In genomic region chr5:110779276-110779997, GRCm38 (mm10) we compare ENCODE assay signal across 8 mouse cellular contexts. TPM values are rescaled to one million over a fixed set of nuclear protein-coding genes. Genes with fewer than 3 reads are reported as not detected.
DNase-seq lines count a peak whose midpoint lies in the region; ATAC-seq and TF ChIP-seq lines count a peak whose summit lies in the region.

No protein-coding gene starts in this region.

- H3K27ac ChIP-seq in layer of hippocampus, adult 2 months, result peak overlapping the region; percentile 76; the same call in 1 of the 2 replicates
- no peak overlapping the region for H3K27ac ChIP-seq in embryonic facial prominence, embryonic 14.5 days (replicated peaks; ENCODE audit: low read depth, low read length)
- H3K27ac ChIP-seq in hindbrain, postnatal 0 days, result no peak overlapping the region
- no peak overlapping the region for H3K27ac ChIP-seq in midbrain, embryonic 16.5 days (ENCODE audit: low read length)

- no peaks in the 10 kb centered on the region for H3K27me3 ChIP-seq in embryonic facial prominence, embryonic 14.5 days (replicated peaks; ENCODE audit: control insufficient read depth, insufficient read depth, low read length)
- no peaks in the 10 kb centered on the region for H3K27me3 ChIP-seq in hindbrain, postnatal 0 days (ENCODE audit: insufficient read depth, low read length)
- no peaks in the 10 kb centered on the region for H3K27me3 ChIP-seq in midbrain, embryonic 16.5 days (ENCODE audit: control insufficient read depth, insufficient read depth, low read depth, low read length)

- H3K36me3 ChIP-seq in embryonic facial prominence, embryonic 14.5 days (ENCODE audit: control insufficient read depth, insufficient read depth, low read length), result peaks cover 31% of the 10 kb centered on the region; the same call in 1 of the 2 replicates
- 0 out of 2 replicates have a peak, but pooled peaks cover 10% of the 10 kb centered on the region for H3K36me3 ChIP-seq in hindbrain, postnatal 0 days (ENCODE audit: insufficient read depth, low read length)
- peaks cover 9% of the 10 kb centered on the region for H3K36me3 ChIP-seq in midbrain, embryonic 16.5 days (ENCODE audit: control insufficient read depth, insufficient read depth, low read length)

- no peak for ATAC-seq in embryonic facial prominence, embryonic 14.5 days (ENCODE audit: low read depth)
- ATAC-seq in hindbrain, postnatal 0 days, result no peak
- no peak for ATAC-seq in midbrain, embryonic 16.5 days
- ATAC-seq in megakaryocyte-erythroid progenitor cell, adult 5-6 weeks (replicated peaks; ENCODE audit: low FRiP score, low TSS enrichment, poor library complexity, severe bottlenecking), result no peak

- DNase-seq in layer of hippocampus, adult 2 months (ENCODE audit: low spot score in 2 of 2), result no peak
- no peak for DNase-seq in layer of hippocampus, adult 9-10 months (ENCODE audit: low spot score)
- no peak for DNase-seq in embryonic facial prominence, embryonic 14.5 days (ENCODE audit: low spot score)
- no peak for DNase-seq in hindbrain, postnatal 0 days (ENCODE audit: low spot score)
- DNase-seq in ovary, adult 18-20 months (ENCODE audit: low spot score), result no peak
- DNase-seq in layer of hippocampus, postnatal 14 days (ENCODE audit: low spot score in 2 of 2), result no peak

- 19% methylated on average over 15 of the region's 15 CpGs for WGBS in embryonic facial prominence, embryonic 14.5 days
- WGBS in hindbrain, postnatal 0 days, result 19% methylated on average over 15 of the region's 15 CpGs
- WGBS in midbrain, embryonic 16.5 days, result 28% methylated on average over 15 of the region's 15 CpGs

- H3K4me2 ChIP-seq in embryonic facial prominence, embryonic 14.5 days (ENCODE audit: low read depth, low read length), result peak overlapping the region; percentile 78
- H3K4me2 ChIP-seq in hindbrain, postnatal 0 days (ENCODE audit: low read depth, low read length), result peak overlapping the region; percentile 84
- H3K4me2 ChIP-seq in midbrain, embryonic 16.5 days (ENCODE audit: low read length), result peak overlapping the region; percentile 94

- H3K9me3 ChIP-seq in embryonic facial prominence, embryonic 14.5 days (ENCODE audit: control insufficient read depth, low read length), result no peaks in the 10 kb centered on the region
- no peaks in the 10 kb centered on the region for H3K9me3 ChIP-seq in hindbrain, postnatal 0 days (ENCODE audit: low read length)
- no peaks in the 10 kb centered on the region for H3K9me3 ChIP-seq in midbrain, embryonic 16.5 days (replicated peaks; ENCODE audit: control insufficient read depth, low read length, poor library complexity, severe bottlenecking)

- H3K9ac ChIP-seq in embryonic facial prominence, embryonic 14.5 days (ENCODE audit: low read depth, low read length), result peak overlapping the region; percentile 70
- peak overlapping the region; percentile 76 for H3K9ac ChIP-seq in hindbrain, postnatal 0 days (replicated peaks; ENCODE audit: low read length)
- H3K9ac ChIP-seq in midbrain, embryonic 16.5 days (ENCODE audit: low read depth, low read length), result peak overlapping the region; percentile 74

- no peak for TF ChIP-seq CTCF in layer of hippocampus, adult 2 months (conservative IDR thresholded peaks at IDR 0.05)
- TF ChIP-seq CTCF in hindbrain, postnatal 0 days (IDR thresholded peaks at IDR 0.05; ENCODE audit: low read depth), result no peak

- peak overlapping the region; percentile 90 for H3K4me3 ChIP-seq in layer of hippocampus, adult 2 months
- H3K4me3 ChIP-seq in embryonic facial prominence, embryonic 14.5 days (ENCODE audit: low read depth, low read length), result peak overlapping the region; percentile 54
- peak overlapping the region; percentile 74 for H3K4me3 ChIP-seq in hindbrain, postnatal 0 days (ENCODE audit: low read length)
- peak overlapping the region; percentile 78 for H3K4me3 ChIP-seq in midbrain, embryonic 16.5 days (ENCODE audit: low read depth, low read length)

- peaks cover 5% of the 10 kb centered on the region; the same call in 1 of the 2 replicates for H3K4me1 ChIP-seq in embryonic facial prominence, embryonic 14.5 days (ENCODE audit: control insufficient read depth, insufficient read depth, low read length)
- H3K4me1 ChIP-seq in hindbrain, postnatal 0 days (ENCODE audit: insufficient read depth, low read length), result no peaks in the 10 kb centered on the region
- peaks cover 14% of the 10 kb centered on the region for H3K4me1 ChIP-seq in midbrain, embryonic 16.5 days (ENCODE audit: control insufficient read depth, insufficient read depth, low read length)

RNA-seq across cellular contexts. Expression of gene Pus1, which starts 1.0 kb away (rescaled TPM):
- 10 to 100 TPM; 19.2 to 19.6 TPM for total RNA-seq in layer of hippocampus, adult 2 months (2021)
- 20.8 and 23.1 TPM in 2 replicates for polyA plus RNA-seq in embryonic facial prominence, embryonic 14.5 days (2014; fragmentation: Nextera tagmentation; extraction: Ambion mirVana)
- total RNA-seq in hindbrain, postnatal 0 days (2014; rRNA removed), result 14.1 and 15.0 TPM in 2 replicates
- polyA plus RNA-seq in hindbrain, postnatal 0 days (2015; fragmentation: Nextera tagmentation; extraction: Ambion mirVana), result 20.2 and 21.8 TPM in 2 replicates
- 18.2 and 18.6 TPM in 2 replicates for polyA plus RNA-seq in midbrain, embryonic 16.5 days (2015; fragmentation: Nextera tagmentation; extraction: Ambion mirVana)
- total RNA-seq in megakaryocyte-erythroid progenitor cell, adult 5-6 weeks (2014; fragmentation: Nextera tagmentation), result 57.4 and 74.3 TPM in 2 replicates
- 82.3 and 102 TPM in 2 replicates for total RNA-seq in megakaryocyte-erythroid progenitor cell, adult 5-6 weeks (2017)
- total RNA-seq in layer of hippocampus, postnatal 14 days (2021), result 10 to 100 TPM; 16.1 to 18.5 TPM

RNA-seq across cellular contexts. Expression of gene Ep400, which starts 8.9 kb away (rescaled TPM):
- total RNA-seq in layer of hippocampus, adult 2 months (2021), result 100 to 1,000 TPM; 104 to 114 TPM
- polyA plus RNA-seq in embryonic facial prominence, embryonic 14.5 days (2014; fragmentation: Nextera tagmentation; extraction: Ambion mirVana), result 35.6 and 36.0 TPM in 2 replicates
- total RNA-seq in hindbrain, postnatal 0 days (2014; rRNA removed), result 63.3 and 66.6 TPM in 2 replicates
- 28.8 and 35.0 TPM in 2 replicates for polyA plus RNA-seq in hindbrain, postnatal 0 days (2015; fragmentation: Nextera tagmentation; extraction: Ambion mirVana)
- polyA plus RNA-seq in midbrain, embryonic 16.5 days (2015; fragmentation: Nextera tagmentation; extraction: Ambion mirVana), result 51.6 and 52.6 TPM in 2 replicates
- 181 and 186 TPM in 2 replicates for total RNA-seq in megakaryocyte-erythroid progenitor cell, adult 5-6 weeks (2014; fragmentation: Nextera tagmentation)
- total RNA-seq in megakaryocyte-erythroid progenitor cell, adult 5-6 weeks (2017), result 56.0 and 71.6 TPM in 2 replicates
- 100 to 1,000 TPM in 1 of 2 experiments, 10 to 100 TPM in 1; 90.9 to 101 TPM for total RNA-seq in layer of hippocampus, postnatal 14 days (2021)

RNA-seq across cellular contexts. Expression of gene Ulk1, which starts 30.5 kb away (rescaled TPM):
- 10 to 100 TPM; 70.0 to 72.8 TPM for total RNA-seq in layer of hippocampus, adult 2 months (2021)
- polyA plus RNA-seq in embryonic facial prominence, embryonic 14.5 days (2014; fragmentation: Nextera tagmentation; extraction: Ambion mirVana), result 25.9 and 29.9 TPM in 2 replicates
- 53.9 and 60.8 TPM in 2 replicates for total RNA-seq in hindbrain, postnatal 0 days (2014; rRNA removed)
- 13.9 and 16.3 TPM in 2 replicates for polyA plus RNA-seq in hindbrain, postnatal 0 days (2015; fragmentation: Nextera tagmentation; extraction: Ambion mirVana)
- polyA plus RNA-seq in midbrain, embryonic 16.5 days (2015; fragmentation: Nextera tagmentation; extraction: Ambion mirVana), result 29.9 and 31.5 TPM in 2 replicates
- 32.2 and 52.2 TPM in 2 replicates for total RNA-seq in megakaryocyte-erythroid progenitor cell, adult 5-6 weeks (2014; fragmentation: Nextera tagmentation)
- 7.8 and 14.8 TPM in 2 replicates for total RNA-seq in megakaryocyte-erythroid progenitor cell, adult 5-6 weeks (2017)
- total RNA-seq in layer of hippocampus, postnatal 14 days (2021), result 10 to 100 TPM; 66.6 to 67.6 TPM
